Mouse (Mus musculus) kidney, embryonic 14.5 days (tissue): ENCODE measurements at regions not wholly inside any gene's neighbourhood (a gene's known extent, or its start where the extent isn't known, plus 50 kb on each side); places are given as distances from the start of the nearest gene placed in this dataset.

ENCODE experiments used
- ATAC-seq: fragments of 200-750 bp; cut with Nextera tagmentation; 2 replicates; pipeline ENCODE4 v1.8.0; 2017; ENCODE audit warnings: moderate number of reproducible peaks, mild to moderate bottlenecking, moderate TSS enrichment, moderate library complexity; ENCODE audit not compliant: low FRiP score, low TSS enrichment
- H3K27ac ChIP-seq: fragments of 300-500 bp; sonication (generic); 2 replicates; pipeline ENCODE4 v1.5.1; 2014; ENCODE audit warnings: low read depth, mild to moderate bottlenecking, low read length, moderate library complexity, mixed read lengths
- H3K27me3 ChIP-seq: fragments of 300-500 bp; sonication (generic); 2 replicates; pipeline ENCODE4 v1.6.1; 2014; ENCODE audit warnings: mild to moderate bottlenecking, low read length; ENCODE audit not compliant: control insufficient read depth, insufficient read depth
- H3K36me3 ChIP-seq: fragments of 300-500 bp; sonication (generic); 2 replicates; pipeline ENCODE4 v1.6.1; 2014; ENCODE audit warnings: low read length, mixed read lengths; ENCODE audit not compliant: control insufficient read depth, insufficient read depth
- H3K4me1 ChIP-seq: fragments of 300-500 bp; sonication (generic); 2 replicates; pipeline ENCODE4 v1.6.1; 2014; ENCODE audit warnings: low read length, mixed read lengths; ENCODE audit not compliant: control insufficient read depth, insufficient read depth
- H3K4me2 ChIP-seq: fragments of 300-500 bp; sonication (generic); replicated peaks from 2 replicates; pipeline ENCODE4 v1.6.1; 2014; ENCODE audit warnings: low read depth, mild to moderate bottlenecking, low read length
- H3K4me3 ChIP-seq: fragments of 300-500 bp; sonication (generic); 2 replicates; pipeline ENCODE4 v1.5.1; 2014; ENCODE audit warnings: mild to moderate bottlenecking, low read length
- H3K9ac ChIP-seq: fragments of 300-500 bp; sonication (generic); 2 replicates; pipeline ENCODE4 v1.6.1; 2014; ENCODE audit warnings: low read depth, mild to moderate bottlenecking, low read length, moderate library complexity
- H3K9me3 ChIP-seq: fragments of 300-500 bp; sonication (generic); 2 replicates; pipeline ENCODE4 v1.6.1; 2016; ENCODE audit warnings: low read length; ENCODE audit not compliant: control insufficient read depth
- WGBS: fragments of 180-500 bp; shearing (Covaris S2); extraction: QIAGEN DNeasy Blood & Tissue Kit; methylation state at CpG from one replicate; pipeline ENCODE4 v1.1.7; 2014; 5-methylcytosine and 5-hydroxymethylcytosine counted together

DNA sequence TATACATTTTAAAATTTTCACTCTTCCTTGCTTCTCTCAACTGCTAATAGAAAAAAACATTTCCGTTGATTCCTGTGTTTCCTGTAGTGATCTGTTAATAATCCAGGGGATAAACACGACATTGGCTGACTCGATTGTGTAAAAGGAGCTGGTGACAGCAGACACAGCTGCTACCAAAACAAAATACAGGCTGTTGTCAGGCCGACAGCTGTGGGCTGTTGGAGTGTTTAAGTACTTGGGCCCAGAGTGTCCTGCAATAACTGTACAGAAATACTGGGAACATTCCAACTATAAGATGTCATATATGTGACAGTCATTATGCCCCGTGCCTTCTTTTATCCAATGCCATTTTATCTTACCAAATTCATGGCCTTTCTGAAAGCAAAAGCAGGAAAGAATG, 489.9 kb downstream of the D3Ertd751e start:
- H3K4me3 ChIP-seq = no peak overlapping the region
- 72% methylated on average over 5 of the region's 5 CpGs for WGBS
- no peak for ATAC-seq
- no peak overlapping the region for H3K4me2 ChIP-seq
- no peak overlapping the region for H3K9ac ChIP-seq
- no peaks in the 10 kb centered on the region for H3K9me3 ChIP-seq
- no peaks in the 10 kb centered on the region for H3K36me3 ChIP-seq
- no peak overlapping the region for H3K27ac ChIP-seq
- H3K4me1 ChIP-seq = no peaks in the 10 kb centered on the region
- no peaks in the 10 kb centered on the region for H3K27me3 ChIP-seq

DNA sequence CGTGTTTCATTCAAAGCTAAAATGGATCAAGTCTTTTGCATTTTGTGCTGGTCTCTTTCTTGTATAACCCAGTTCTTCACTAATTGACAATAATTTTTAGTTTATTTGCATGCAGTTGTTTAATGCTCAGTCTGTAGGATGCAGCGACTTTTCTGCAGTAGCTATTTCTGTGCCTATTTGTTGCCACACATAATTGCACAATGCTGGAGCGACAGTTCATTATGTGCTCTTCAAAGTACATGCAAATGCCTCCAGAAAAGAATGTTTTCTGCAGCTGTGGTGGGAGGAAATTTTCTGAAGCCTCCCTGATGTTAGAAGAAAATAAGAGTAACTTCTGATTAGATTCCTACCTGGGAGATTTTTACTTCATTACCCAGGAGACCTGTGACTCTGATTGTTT, 491.3 kb downstream of the D3Ertd751e start:
- Histone ChIP-seq H3K36me3 (no peaks in the 10 kb centered on the region), H3K27ac (no peak overlapping the region), H3K4me1 (no peaks in the 10 kb centered on the region), H3K9ac (no peak overlapping the region), H3K4me3 (no peak overlapping the region), H3K27me3 (no peaks in the 10 kb centered on the region), H3K9me3 (no peaks in the 10 kb centered on the region), H3K4me2 (no peak overlapping the region)
- no peak for ATAC-seq
- WGBS = 92% methylated on average over 3 of the region's 3 CpGs

DNA sequence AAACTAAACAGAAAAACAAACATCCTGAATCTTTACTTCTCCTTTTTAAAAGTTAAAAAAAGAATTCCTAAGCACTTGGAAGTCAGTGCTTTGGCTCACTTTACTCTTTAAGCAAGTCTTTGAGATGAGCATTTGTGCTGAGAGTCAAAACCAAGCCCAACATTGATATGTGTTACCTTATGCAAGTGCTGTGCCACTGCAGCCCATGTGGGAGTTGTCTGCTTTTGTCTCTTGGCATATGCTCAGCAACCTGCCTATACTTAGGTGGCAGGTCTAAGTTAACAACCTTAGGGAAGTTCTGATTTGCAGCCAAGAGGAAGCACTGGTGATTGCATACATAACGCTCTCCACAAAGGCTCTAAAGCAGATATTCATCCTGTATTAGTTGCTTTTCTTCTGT, 493.1 kb downstream of the D3Ertd751e start:
- Histone ChIP-seq H3K4me3 (no peak overlapping the region), H3K4me2 (no peak overlapping the region), H3K36me3 (no peaks in the 10 kb centered on the region), H3K27ac (no peak overlapping the region), H3K9ac (no peak overlapping the region), H3K9me3 (no peaks in the 10 kb centered on the region), H3K27me3 (no peaks in the 10 kb centered on the region), H3K4me1 (no peaks in the 10 kb centered on the region)
- 71% methylated on average over 1 of the region's 1 CpGs for WGBS
- ATAC-seq = no peak
